Comparison of ENCODE assay signal across 12 mouse cellular contexts in the genomic region with DNA sequence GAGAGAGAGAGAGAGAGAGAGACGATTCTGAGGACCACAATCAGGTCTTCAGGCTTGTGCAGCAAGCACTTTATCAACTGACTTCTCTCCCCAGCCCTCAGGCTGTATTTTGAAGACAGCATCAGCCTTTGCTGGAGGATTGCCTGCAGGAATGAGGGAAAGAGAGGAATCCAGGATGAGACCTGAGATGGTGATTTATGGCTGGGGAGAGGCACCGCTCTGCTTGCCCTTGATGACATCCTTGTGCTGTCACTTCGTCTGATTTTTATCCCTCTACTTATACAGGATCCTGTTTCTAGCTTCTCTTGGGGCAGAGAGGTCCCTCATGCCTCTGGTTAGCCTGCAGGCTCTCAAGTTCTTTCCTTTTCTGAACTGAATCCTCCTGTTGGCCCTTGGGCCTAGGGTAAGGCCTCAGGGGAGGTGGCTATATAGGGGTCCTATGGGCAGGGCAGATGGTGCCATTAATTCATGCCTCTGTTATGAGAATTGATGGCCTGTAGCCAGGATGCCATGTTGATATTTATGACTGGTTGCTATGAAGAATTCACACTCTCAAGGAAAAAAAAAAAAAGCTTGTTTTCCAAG.
"Had no signal": no experiment of that assay in that cellular context is flagged by ENCODE, and none has a peak within 500 bp of the region (broad histone marks: within the 10 kb centered on the region; RNA-seq: fewer than 3 reads in every experiment).

No protein-coding gene starts in this region.

- H3K9me3 ChIP-seq: limb, embryonic 12.5 days; liver, embryonic 13.5 days; midbrain, embryonic 10.5 days; midbrain, embryonic 15.5 days had no signal

- H3K4me3 ChIP-seq: limb, embryonic 12.5 days; liver, embryonic 13.5 days; midbrain, embryonic 10.5 days; midbrain, embryonic 15.5 days had no signal

- H3K9ac ChIP-seq: limb, embryonic 12.5 days; liver, embryonic 13.5 days; liver, postnatal 0 days; midbrain, embryonic 15.5 days had no signal

- DNase-seq: kidney, adult 8-10 months; kidney, postnatal 36 days; layer of hippocampus, adult 9-11 months; layer of hippocampus, postnatal 36 days; liver; liver, embryonic 13.5 days; liver, postnatal 0 days; thymus, postnatal 4 days had no signal

- H3K27ac ChIP-seq: limb, embryonic 12.5 days; liver, embryonic 13.5 days; midbrain, embryonic 10.5 days; midbrain, embryonic 15.5 days; stomach, postnatal 0 days had no signal

- H3K36me3 ChIP-seq: limb, embryonic 12.5 days; liver, embryonic 13.5 days; midbrain, embryonic 10.5 days; midbrain, embryonic 15.5 days had no signal

- H3K4me1 ChIP-seq: limb, embryonic 12.5 days; liver, embryonic 13.5 days; midbrain, embryonic 15.5 days had no signal

- H3K4me2 ChIP-seq: limb, embryonic 12.5 days; liver, embryonic 13.5 days; midbrain, embryonic 15.5 days had no signal

- ATAC-seq: liver, postnatal 0 days; midbrain, embryonic 15.5 days had no signal

- H3K27me3 ChIP-seq: liver, embryonic 13.5 days; midbrain, embryonic 15.5 days had no signal
